Mouse (Mus musculus) gastrocnemius, postnatal 14 days (tissue): Measurements from ENCODE around the gene Grk3. TPM values are rescaled to one million over a fixed set of nuclear protein-coding genes. Genes with fewer than 3 reads are reported as not detected.

Experiments
- DNase-seq: peaks from one replicate; pipeline ENCODE4 v3.0.0; 2021; ENCODE audit warnings: mixed read lengths
- intact Hi-C: fragments of 180-260 bp; cut with DNase I; formaldehyde crosslinking; loops from one replicate; pipeline ENCODE4 v1.15.1; 2025; ENCODE audit warnings: low total_unique reads
- total RNA-seq, 2 experiments: library from RNA; stranded (reverse); gene quantifications; 2 replicates each; pipeline ENCODE4 v1.2.3; 2021

The Grk3 gene
- total RNA-seq, 2 experiments from 2014 or later: 3.7 to 4.1 TPM

DNA sequence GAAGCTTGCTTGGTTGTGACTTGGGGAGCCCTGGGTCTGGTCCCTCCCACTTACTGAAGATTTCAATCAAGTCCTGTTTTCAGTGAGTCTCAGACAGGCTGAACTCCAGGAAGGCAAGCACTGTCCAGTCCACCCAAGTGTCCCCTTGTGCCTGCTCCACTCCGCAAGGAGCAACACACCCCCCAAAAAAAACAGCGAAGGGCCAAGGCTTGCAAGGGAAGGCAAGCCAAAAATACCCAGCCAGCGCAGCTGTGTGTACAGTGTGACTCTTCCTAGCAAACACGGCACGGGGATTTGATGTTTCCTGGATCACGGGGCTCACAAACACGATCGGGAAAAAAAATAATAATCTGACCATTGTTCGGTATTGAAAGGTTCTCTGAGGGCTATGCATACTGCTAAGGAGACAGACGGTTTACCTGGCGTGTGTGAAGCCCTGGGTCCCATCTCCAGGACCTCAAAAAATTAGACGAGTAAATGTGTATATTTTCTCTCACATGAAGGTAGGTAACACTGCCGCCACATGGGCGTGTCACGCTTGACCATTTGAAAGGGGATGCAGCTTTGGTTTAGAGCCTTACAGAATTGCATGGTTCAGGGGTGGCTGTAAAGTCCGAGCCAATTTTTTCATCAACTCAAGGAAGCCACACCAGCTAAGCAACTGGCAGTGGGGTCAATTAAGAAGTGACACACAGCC is 1.3 kb downstream of the Grk3 start:
- DNase-seq: peak; percentile 25
- intact Hi-C loops: loop anchor here (5.0 kb wide), 1 partner anchor 37 kb away; no protein-coding TSS in a partner anchor

DNA sequence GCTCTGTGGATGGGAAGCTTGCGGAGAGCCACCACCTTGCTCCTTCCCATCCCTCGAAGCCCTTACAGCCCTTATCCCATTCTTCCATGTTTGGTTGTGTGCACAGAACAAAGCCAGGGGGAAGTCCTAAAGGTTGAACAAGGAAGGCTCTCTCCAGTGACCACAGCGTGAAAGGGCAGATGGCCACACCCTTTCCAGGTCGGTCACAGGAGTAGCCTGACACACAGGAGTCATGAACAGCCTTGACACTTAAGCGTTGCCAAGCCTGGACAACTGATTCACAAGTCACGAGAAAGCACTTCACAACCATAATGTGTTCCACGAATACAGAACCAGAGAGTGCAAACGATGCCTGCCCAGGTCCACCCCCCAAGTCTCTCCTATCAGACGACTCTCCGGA is 3.7 kb downstream of the Grk3 start:
- intact Hi-C loops: loop anchor here (5.0 kb wide), 1 partner anchor 35 kb away; no protein-coding TSS in a partner anchor
- DNase-seq: no peak

DNA sequence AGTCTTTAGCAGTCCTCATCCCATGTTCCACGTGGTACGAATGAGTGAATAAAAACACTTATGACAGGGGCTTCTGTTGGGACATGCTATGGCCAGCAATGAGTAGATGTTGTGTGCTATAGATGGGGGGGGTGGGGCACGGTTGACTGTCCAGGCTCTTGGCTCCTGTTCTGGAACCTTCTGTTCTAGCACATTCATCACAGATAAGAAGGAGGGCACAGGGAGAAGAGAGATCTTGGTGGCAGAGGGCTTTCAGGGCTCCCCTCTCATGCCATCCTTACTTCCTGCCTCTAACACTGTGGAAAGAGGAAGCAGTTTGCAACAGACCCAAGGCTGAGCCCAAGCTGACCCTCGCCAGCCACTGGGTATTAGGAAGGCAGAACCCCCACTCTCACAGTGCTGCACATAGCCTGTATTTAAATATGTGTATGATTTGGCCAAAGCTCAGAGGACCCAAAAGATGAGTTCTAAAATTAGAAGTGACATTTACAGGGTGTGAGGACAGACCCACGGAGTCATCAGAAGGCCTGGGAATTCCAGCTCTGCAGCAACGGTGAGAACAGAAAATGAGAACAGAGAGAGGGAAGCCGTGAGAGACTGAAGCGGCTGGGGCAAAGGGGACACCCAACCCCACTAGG is 6.3 kb downstream of the Grk3 start:
- intact Hi-C loops: no loop called here
- DNase-seq: no peak

DNA sequence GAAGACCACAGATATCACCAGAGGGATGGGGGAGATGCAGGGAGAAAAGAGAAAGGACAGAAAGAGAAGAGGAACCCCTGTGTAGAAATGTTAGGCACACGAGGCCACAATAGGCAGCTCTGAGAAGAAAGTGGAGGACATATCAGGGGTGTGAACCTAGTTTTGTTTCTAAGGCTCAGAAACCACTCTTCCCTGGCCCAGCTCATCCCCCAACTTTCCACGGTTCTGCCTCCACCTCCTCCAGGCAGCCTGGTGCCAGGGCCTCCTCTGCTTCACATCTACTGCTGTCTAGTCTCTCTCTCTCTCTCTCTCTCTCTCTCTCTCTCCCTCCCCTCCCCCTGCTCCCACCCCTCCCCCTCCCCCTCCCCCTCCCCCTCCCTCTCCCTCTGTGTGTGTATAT is 7.1 kb downstream of the Grk3 start:
- no peak for DNase-seq
- intact Hi-C loops: no loop called here

DNA sequence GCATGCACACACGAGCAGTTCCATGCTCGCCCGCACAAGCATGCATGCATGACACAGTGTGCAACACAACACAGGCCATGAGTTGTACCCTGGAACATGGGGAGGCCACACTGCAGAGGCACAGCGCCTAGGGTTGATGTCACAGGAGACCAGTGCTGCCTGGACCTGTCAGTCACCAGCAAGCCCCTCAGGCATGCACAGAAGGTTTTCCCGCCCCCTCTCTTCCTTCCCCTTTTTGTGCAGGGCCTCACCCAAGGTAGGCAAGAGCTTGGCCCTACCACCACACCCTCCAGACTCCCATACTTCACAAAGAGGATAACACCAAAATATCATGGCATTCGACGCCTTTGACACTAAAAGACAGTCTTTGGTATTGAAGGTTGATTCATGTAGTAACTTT is 8.6 kb downstream of the Grk3 start:
- intact Hi-C loops: no loop called here
- no peak for DNase-seq

DNA sequence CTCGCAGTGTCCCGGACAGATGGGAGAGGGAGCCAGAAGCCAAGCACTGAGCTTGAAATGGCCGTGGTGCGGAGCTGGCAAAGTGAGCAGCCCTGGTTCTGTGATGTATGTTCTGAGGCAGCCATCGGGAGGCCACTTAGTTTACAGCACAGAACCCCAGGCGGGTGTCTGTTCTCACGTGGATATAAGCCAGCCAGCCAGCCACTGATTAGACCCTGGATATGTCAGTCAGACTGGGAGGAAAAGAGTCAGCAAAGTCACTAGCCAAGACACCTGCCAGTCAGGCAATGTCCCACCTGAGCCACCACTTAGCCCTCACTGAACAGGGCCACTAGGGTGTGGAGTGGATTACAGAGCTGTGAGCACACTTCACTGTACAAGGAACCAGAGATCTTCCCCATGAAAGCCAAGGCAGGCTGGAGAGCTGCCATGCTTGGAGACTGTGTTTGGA is 9.6 kb downstream of the Grk3 start:
- intact Hi-C loops: no loop called here
- no peak for DNase-seq

DNA sequence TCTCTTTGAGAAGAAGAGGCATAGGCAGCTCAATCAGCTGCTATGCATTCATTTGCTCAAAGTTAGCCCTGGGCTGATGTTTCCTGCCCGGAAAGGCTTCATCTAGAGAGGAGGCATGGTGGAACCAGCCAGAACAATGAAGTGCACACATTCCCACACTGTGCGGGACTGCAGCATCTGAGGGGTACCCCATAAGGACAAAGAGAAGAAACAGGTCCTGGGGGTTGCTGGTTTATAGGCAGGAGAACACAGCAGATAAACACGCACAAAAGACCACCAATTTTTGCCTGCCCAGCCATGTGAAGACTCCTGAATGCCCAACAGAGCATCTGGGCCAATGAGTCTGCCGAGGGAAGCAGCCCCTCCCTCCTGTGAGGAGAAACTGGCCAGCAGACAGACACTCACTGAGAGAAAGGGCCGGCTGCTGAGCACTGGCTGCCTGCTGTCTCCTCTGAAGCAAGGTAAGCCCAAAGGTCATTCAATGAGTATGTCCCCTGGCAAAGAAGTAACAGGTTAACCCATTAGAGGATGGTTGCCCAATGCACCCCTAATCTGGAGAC is 12.7 kb downstream of the Grk3 start:
- DNase-seq: no peak
- intact Hi-C loops: no loop called here

DNA sequence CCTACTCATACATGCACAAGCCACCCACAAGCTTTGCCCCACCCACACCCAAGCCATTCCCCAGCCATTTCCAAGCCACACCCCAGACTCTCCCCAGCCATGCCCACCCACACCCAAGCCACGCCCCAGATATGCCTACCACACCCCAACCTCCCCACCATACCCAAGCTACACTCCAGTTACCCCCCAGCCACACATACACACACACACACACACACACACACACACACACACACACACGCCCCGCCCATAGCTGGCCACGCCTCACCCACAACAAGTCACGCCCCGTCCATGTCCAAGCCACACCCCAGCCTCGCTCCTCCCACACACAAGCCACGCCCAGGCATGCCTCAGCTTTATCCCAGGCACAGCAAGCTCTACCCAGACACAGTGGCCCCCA is 16.4 kb downstream of the Grk3 start:
- DNase-seq: no peak
- intact Hi-C loops: loop anchor here (5.0 kb wide), 1 partner anchor 1092 kb away; no protein-coding TSS in a partner anchor

DNA sequence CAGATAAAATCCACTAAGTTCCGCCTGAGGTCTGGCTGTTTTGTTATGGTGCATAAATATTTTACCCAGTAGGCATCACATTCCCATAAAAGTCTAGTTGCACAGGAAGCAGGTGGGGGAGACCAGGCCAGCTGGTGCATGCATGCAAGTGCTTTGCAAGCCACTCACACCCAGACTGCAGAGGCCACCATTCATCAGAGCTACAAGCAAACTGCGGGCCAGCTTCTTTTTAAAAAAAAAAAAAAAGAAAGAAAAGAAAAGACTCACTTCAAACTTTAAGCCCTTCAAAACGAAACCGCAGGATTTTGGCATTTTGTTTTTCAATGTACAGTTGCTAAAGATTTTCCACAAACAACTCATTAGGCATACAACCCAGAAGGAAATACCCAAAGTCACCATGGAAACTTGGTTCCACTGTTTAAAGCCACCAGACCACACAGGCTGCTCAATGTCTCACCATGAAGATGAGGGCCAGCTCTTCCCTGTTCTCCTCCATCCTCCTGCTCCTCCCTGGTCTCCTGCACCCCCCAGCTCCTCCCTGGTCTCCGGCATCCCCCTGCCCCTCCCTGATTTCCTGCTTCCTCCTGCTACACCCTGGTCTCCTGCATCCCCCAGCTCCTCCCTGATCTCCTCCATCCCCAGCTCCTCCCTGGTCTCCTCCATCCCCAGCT is 17.9 kb downstream of the Grk3 start:
- no peak for DNase-seq
- intact Hi-C loops: loop anchor here (5.0 kb wide), 1 partner anchor 1090 kb away; no protein-coding TSS in a partner anchor

DNA sequence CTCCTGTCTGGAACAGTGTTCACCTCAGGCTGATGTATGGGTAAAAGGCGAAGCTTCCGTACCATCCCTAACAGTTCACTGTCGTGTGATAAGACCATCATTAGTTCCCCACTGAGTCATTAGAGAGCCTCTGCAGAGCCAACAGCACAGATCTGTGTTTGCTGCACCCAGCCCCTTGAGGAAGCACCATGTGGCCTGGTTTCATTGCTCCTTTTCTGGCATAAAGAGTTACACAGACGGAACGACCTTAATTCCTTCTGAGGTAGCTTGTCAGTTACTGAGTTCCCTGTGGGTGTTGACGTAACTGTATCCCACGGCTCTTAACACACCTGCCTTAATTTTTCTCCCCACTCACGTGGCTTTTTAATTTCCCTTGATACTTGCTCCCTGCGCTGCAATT is 24.3 kb downstream of the Grk3 start:
- DNase-seq: no peak
- intact Hi-C loops: no loop called here

DNA sequence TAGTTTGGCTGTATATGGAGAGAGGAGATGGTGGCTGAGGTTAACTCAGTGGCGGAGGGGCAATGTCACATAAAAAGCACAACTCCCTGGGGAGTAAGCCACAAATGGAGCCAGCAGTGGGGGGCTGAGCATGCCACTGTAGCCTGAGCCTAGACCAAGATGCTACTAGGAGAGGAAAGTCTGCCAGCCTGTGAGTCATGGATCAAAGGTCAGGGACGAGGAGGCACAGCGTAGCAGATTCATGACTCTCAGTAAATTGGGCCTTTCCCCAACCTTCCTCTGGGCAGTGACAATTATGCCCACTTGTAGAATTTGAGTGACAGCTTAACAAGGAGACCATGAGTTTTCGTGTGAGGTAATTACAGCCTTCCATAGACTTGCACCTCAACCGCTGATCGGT is 33.7 kb downstream of the Grk3 start:
- intact Hi-C loops: no loop called here
- DNase-seq: no peak

DNA sequence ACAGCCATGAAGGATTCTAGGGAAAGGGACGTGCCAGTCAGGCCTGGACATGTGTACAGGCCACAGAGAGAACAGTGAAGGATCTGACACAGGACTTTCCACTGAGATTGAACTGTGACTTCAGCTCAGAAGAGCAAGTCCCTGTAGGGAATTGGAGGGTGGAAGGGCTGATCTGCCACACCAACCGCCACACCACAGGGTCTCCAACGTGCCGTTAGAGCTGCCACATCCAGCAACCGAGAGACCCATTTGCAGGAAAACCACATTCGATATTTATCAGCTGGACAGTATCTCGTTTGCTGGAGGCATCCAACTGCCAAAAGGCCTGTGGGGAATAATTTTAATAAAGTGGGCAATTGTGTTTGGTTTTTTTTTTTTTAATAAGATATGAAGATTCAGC is 35.9 kb downstream of the Grk3 start:
- intact Hi-C loops: loop anchor here (5.0 kb wide), 1 partner anchor 33 kb away; no protein-coding TSS in a partner anchor
- no peak for DNase-seq

DNA sequence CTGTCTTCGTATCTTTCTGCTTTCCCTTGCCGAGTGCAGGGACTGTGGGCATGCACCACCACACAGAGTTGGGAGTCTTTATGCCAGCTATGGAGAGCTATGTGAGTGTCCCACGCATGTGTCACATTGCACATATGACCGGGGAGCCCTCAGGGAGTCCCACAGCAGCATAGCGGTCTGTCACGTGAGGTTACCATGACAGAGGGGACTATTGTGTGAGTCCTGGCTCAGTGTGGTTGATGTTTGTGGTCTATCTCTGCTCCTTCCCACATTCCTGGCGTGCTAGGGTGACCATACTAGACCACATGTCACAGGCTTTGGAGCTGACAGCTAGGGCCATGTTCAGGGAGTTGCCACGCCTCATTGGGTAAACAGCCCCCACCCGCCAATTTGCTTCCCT is 36.4 kb downstream of the Grk3 start:
- intact Hi-C loops: loop anchor here (5.0 kb wide), 1 partner anchor 33 kb away; no protein-coding TSS in a partner anchor
- no peak for DNase-seq

DNA sequence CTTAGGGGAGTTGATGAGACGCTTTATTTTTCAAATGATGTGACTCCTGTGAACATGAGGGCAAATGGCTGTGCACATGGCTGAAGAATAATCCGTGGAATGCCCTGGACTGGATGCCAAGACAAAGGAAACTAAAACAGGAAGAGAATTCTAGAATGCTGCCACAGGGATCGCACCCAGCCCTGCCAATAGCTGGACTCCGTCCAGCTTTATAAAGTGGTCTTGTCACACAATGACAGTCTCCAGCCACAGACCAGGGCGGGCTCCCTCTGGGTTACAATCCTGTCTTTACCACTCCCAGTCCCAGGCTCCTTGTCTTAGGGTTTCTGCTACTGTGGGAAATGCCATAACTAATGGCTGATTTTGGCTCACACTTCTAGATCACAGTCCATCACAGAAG is 38.5 kb downstream of the Grk3 start:
- intact Hi-C loops: loop anchor here (5.0 kb wide), 1 partner anchor 35 kb away; no protein-coding TSS in a partner anchor

DNA sequence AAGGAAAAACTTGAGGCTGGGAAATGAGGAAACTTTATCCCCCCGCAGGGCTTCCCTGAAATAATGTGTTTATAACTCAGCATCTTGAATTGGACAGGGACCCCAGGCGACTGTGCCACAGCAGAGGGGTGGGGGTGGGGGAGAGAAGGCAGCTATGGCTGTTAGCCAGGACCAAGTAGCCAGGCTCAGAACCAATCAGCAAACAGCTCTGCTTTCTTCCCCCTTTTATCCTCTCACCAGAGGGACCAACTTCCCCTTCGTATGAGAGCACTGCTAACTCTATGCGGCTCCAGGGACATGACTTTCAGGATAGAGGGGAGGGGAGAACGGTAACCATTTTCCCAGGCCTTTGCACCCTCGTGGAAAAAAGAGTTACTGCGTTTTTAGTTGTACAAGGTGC is 42.0 kb downstream of the Grk3 start:
- intact Hi-C loops: no loop called here
- no peak for DNase-seq

More for the DNA sequence above, 38.5 kb downstream of the Grk3 start:
- no peak for DNase-seq

DNA sequence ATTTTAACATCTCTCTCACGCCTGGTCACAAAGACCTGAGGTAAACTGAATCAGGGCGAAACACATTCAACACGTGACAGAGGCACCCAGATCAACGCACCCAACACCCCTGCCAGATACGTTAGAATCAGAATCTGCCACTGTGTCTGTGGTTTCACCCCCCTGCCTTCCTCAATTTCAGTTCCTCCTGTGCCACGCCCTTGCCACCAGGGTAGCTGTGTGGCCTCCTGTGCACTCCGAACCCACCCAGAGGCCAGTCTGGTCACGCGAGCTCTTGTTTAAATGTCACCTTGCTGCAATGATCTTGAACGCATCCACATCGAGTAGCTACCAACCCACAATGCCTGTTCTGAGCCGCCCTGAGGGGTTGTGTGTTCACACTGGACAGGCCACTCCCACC is 43.3 kb downstream of the Grk3 start:
- intact Hi-C loops: no loop called here
- no peak for DNase-seq

DNA sequence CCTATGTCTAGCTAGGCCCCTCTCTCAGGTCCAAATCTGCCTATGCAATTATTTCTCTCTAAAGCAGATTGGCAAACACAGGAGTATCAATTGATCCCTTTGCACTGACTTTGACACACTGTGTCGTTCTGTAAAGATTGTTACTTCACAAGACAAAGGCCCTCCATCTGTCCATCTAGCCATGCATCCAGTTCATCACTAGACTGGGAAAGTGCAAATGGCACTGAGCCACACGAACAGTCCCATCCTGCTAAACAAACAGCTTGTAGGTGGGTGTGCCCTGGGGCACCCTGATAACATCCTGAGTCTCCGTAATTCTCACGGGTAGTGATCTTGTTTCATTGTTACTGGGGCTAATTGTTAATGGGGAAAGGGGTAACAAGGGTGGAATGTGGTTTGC is 52.1 kb downstream of the Grk3 start:
- peak; percentile 2 for DNase-seq
- intact Hi-C loops: no loop called here

DNA sequence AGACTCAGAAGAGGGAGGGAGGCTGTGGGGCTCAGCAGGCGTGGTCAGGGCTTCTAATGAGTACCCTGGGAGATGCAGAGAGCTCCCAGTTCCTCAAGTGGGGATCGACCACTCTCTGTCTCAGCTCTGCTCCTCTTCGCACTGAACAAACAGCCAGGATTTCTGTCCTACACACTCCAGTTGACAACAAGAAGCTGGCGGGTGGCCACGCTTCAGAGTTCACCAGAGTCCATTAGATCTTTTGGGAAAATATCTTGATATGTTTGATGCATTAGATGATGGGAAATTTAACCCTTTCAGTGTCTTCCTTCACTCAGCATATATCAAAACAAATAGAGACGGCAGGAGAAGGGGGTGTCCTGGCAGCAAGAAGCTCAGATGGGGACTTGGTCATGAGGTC is 53.4 kb downstream of the Grk3 start:
- intact Hi-C loops: no loop called here
- DNase-seq: peak; percentile 35

DNA sequence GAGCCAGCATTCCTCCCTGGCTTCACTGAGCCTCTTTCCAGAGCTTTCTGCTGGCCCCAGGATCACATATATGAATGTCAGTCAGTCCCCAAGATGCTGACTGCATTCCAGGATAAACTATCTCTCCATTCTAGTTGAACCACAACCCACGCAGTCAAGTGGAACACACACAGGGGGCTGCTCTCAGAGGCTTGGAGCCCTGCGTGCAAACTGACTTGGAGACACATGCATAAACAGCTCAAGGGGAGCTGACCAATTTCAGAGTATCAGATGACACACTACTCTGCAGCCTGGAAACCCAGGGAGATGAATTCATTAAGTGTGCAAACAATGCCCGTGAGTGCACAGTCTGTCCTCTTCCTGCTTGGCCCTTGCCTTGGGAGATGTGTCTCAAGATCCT is 54.7 kb downstream of the Grk3 start:
- intact Hi-C loops: no loop called here
- peak; percentile 40 for DNase-seq

DNA sequence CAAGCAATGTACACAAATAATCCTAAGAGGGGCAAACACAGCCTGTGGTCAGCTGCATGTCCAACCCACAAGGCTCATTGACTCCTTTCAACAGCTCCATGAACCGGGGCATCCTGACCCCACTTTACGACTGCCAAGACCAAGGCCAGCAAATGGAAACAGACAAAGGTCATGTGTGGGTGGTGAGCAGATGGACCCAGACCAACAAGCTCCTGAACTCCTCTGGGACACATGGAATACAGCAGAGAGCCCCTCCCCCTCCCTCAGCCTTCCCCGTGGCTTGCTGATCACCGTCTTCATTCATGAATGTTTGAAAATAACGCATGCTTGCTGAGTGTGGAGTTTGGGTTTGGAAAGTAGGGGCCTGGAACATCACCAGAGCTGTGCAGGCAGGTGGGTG is 57.3 kb downstream of the Grk3 start:
- no peak for DNase-seq
- intact Hi-C loops: no loop called here
